Mouse (Mus musculus): Measurements from ENCODE around the gene Sdad1.

Sdad1 gene

GRCm38 (mm10) chr5:92240769-92241168 is 69.5 kb downstream of the Sdad1 start:
- no peak for DNase-seq (ENCODE audit: low spot score in 2 of 2)

DNA sequence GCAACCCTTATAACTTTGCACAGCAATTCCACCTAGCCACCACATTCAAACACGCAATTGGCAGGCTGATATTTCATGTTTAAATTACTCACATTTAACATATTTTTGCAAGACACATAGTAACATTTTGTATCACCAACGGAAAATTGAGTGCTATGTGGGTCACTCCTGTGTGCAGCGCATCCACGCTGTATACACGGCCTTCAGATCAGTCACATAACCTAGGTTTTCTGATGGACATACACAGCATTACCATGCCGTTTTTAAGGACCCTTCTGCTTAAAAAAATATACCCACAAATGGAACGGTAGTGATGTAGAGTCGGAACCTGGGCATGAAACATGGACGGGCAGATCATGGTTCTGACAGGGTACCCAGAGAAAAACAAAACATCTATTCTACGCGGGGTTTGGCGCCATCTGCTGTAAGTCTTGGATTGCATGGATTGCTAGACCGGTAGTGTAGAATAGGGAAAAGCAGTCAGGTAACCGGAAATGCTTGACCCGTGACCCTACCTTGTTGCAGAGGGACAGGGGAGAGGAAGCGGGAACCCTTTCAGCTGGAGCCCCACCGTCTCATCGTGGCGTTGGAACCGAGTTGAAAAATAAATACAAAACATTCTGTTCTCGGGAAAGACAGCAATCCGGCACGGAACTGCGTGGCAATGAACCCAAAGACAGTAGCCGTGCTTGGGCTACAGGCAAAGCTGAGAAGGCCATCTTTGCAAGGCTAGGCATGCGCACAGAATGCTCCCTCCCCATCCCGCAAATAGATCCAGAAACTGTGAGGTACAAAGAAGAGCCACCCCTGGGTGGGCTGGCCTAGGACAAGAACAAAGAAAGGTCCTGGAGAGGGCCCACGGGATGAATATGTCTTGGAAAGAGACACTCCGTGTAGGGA is 70.7 kb downstream of the Sdad1 start:
- DNase-seq (ENCODE audit: low spot score in 2 of 2) = no peak

- no peak for DNase-seq (ENCODE audit: low spot score in 2 of 2)
Measured at GRCm38 (mm10) chr5:92234939-92235557, 75.2 kb downstream of the Sdad1 start.

All from spleen, postnatal 4 days (tissue).